Mouse (Mus musculus) spleen, adult 2 months (tissue): ENCODE results near the gene Itga2b.

Experiments
- CTCF ChIP-seq: fragments of 200-500 bp; IDR thresholded peaks from 2 replicates; pipeline ENCODE4 v1.5.1; 2011; ENCODE audit warnings: mild to moderate bottlenecking, inconsistent platforms; ENCODE audit not compliant: insufficient read depth, insufficient read length, insufficient replicate concordance; ENCODE audit errors: extremely low read depth
- POLR2A ChIP-seq: fragments of 200-500 bp; IDR thresholded peaks from 2 replicates; pipeline ENCODE4 v1.6.1; 2011; ENCODE audit warnings: low read depth, low read length, inconsistent platforms

DNA sequence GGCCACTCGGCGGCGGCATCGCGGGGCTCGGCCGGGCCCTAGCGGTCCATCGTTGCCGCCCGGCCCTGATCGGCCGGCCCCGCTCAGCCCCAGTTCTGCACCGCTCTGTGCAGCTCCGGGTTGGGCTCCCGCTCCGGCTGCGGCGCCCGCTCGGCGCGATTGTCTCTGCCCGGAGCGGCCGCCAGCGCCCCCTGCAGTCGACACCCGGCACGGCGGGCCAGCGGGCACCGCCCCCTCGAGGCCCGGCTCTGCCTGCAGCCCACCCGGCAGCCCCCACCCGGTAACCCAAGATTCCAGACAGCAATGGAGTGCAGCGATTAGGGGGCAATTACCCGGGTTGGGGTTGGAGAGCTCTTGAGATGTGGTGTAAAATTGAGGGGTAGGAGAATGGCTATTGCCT lies 22.4 kb downstream of the Itga2b start, which contains the start of gene Fam171a2:
- TF ChIP-seq CTCF (peak; percentile 52), POLR2A (no peak)
